Mouse (Mus musculus) C2C12 (cell line): ENCODE measurements around the gene Ppp1r36. TPM values are rescaled to one million over a fixed set of nuclear protein-coding genes. Genes with fewer than 3 reads are reported as not detected.
A peak's percentile ranks its signal among the peaks of the same experiment; 100 is the strongest.

ENCODE experiments used
- H3K27me3 ChIP-seq: one replicate; pipeline ENCODE4 v1.6.1; 2011; ENCODE audit not compliant: control insufficient read depth, insufficient read depth, insufficient read length
- H3K36me3 ChIP-seq: one replicate; pipeline ENCODE4 v1.6.1; 2011; ENCODE audit not compliant: control insufficient read depth, insufficient read depth
- H3K4me3 ChIP-seq: one replicate; pipeline ENCODE4 v1.5.1; 2011; ENCODE audit warnings: mild to moderate bottlenecking, control low read depth; ENCODE audit not compliant: poor library complexity, insufficient read depth, severe bottlenecking
- H3K79me2 ChIP-seq: one replicate; pipeline ENCODE4 v1.6.1; 2011; ENCODE audit not compliant: control insufficient read depth, insufficient read depth
- H3K79me3 ChIP-seq: one replicate; pipeline ENCODE4 v1.6.1; 2011; ENCODE audit warnings: low read depth, control low read depth
- H3ac ChIP-seq: one replicate; pipeline ENCODE3; 2011; ENCODE audit warnings: low read depth; ENCODE audit not compliant: control insufficient read depth, insufficient read length
- CEBPB ChIP-seq: IDR thresholded peaks from one replicate; pipeline ENCODE4 v1.6.1; 2011; ENCODE audit warnings: low read depth, mild to moderate bottlenecking, control low read depth, moderate library complexity
- CTCF ChIP-seq: IDR thresholded peaks from one replicate; pipeline ENCODE4 v1.5.1; 2011; ENCODE audit not compliant: control insufficient read depth, insufficient read depth, insufficient read length
- FOSL1 ChIP-seq: IDR thresholded peaks from one replicate; pipeline ENCODE4 v1.8.0; 2011; ENCODE audit warnings: mild to moderate bottlenecking, low read length; ENCODE audit not compliant: poor library complexity, insufficient read depth, severe bottlenecking
- MAX ChIP-seq: IDR thresholded peaks from one replicate; pipeline ENCODE4 v1.6.1; 2011; ENCODE audit warnings: mild to moderate bottlenecking, control low read depth
- MYOD1 ChIP-seq: IDR thresholded peaks from one replicate; pipeline ENCODE4 v1.6.1; 2011; ENCODE audit warnings: low read depth; ENCODE audit not compliant: control insufficient read depth, insufficient read length
- MYOG ChIP-seq: IDR thresholded peaks from one replicate; pipeline ENCODE4 v1.6.1; 2011; ENCODE audit not compliant: control insufficient read depth, insufficient read length; ENCODE audit errors: extremely low read depth
- USF1 ChIP-seq: IDR thresholded peaks from one replicate; pipeline ENCODE4 v1.6.1; 2011; ENCODE audit warnings: low read depth, mild to moderate bottlenecking, control low read depth, moderate library complexity
- polyA plus RNA-seq: library from polyadenylated mRNA; unstranded; fragments of >200 nt; fragmentation: generic; extraction: Trizol; gene quantifications from one replicate; pipeline ENCODE4 v1.2.1, GENCODE M21; 2012; ENCODE audit warnings: missing spikeins

Gene Ppp1r36
- polyA plus RNA-seq, 1 experiment = not detected

DNA sequence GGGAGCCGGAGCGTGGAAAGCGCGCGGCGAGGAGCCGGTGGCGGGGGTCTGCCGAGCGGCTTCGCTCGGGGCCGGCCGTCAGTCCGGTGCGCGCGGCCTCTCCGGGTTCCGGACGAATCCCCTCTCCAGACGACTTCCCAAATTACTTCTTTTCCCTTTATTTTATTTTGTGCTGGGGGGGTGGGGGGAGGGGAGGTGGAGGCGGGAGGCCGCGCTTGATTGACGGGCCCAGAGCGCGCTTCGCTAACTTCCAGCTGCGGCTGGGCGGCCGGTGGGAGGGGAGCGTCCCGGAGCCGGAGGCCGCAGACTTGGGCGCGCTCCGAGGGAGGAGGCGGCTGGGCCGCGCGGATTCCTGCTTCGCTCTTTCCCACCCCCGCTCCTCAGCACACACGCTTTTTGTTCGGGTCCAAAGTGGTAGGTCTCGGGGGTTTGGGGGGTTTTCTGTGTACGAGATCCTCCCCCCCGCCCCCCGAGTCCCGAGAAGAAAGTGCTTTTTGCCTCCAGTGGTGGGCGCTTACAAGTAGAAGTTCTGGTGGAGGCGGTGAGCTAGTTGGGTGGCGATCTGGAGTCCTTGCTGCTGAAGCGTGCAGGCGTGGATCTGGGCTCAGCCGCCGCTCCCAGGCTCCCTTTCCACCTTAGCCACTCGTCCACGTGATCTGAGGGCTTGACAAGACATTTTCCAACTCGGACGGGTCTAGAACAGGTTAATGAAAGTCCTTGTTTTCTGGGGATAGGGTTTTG, 46.3 kb upstream of the Ppp1r36 start:
- Histone ChIP-seq H3ac (peak overlapping the region; percentile 89), H3K36me3 (peaks cover 7% of the 10 kb centered on the region), H3K79me2 (peaks cover 86% of the 10 kb centered on the region), H3K27me3 (no peaks in the 10 kb centered on the region), H3K4me3 (peak overlapping the region; percentile 89), H3K79me3 (peaks cover 63% of the 10 kb centered on the region)
- peak; percentile 33 for TF ChIP-seq MAX
- no peak for TF ChIP-seq CTCF
- TF ChIP-seq USF1 = peak; percentile 79

DNA sequence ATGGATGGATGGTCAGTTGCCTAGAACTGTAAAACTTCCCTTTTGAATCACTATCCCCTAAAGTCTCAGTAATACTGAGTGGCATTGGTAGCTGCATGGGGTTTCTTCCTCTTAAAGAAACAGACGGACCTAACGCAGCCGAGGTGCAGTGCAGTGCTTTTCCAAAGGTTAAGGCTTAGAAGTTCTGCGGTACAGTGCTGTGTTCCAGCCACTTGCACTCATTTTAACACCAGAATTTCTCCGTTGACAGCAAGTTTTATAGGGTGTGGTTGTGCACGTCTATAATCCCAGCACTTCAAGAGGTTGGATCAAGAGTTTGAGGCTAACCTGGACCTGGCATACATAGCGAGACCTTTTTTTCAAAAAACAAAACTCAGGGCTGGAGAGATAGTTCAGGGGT, 45.3 kb upstream of the Ppp1r36 start:
- Histone ChIP-seq H3ac (peak overlapping the region; percentile 1), H3K36me3 (peaks cover 7% of the 10 kb centered on the region), H3K79me2 (peaks cover 86% of the 10 kb centered on the region), H3K27me3 (no peaks in the 10 kb centered on the region), H3K4me3 (peak overlapping the region; percentile 89), H3K79me3 (peaks cover 70% of the 10 kb centered on the region)
- no peak for TF ChIP-seq MYOG
- TF ChIP-seq FOSL1 = no peak
- TF ChIP-seq MYOD1 = no peak
- no peak for TF ChIP-seq USF1
- no peak for TF ChIP-seq CTCF
- TF ChIP-seq MAX = no peak
- no peak for TF ChIP-seq CEBPB

DNA sequence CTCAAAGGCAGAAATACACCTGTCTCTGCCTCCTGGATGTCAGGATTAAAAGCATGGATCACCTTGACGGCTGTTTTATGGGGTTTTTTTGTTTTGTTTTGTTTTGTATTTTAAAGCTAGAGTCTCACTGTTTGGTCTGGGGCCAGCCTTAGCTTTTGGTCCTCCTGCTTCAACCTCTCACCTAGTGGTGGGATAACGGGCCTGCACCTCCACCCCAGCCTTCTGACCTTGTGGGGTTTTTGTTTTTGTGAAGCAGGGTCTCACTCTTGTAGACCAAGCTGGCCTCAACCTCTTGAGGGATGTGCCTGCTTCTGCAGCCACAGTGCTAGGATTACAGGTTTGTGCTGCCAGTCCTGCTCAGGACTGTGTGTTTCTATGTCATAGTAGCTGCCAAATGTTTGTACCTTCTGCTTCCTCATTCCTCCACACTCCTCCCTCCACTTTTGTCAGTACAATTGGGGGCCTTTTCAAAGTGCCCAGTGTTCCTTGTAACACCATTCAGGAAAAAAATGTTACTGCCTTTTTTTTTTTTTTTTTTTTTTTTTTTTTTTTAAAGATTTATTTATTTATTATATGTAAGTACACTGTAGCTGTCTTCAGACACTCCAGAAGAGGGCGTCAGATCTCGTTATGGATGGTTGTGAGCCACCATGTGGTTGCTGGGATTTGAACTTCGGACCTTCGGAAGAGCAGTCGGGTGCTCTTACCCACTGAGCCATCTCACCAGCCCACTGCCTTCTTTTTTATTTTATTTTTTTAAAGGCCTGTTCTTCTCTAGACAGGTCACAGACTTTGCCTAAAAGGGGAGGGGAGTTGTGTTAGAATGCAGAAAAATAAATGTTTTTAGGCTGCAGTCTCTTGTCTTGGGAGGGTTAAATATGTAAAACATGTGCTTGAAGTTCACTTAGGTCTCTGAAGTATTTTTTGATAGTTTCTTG, 44.2 kb upstream of the Ppp1r36 start:
- H3K4me3 ChIP-seq = no peak overlapping the region
- H3K27me3 ChIP-seq = no peaks in the 10 kb centered on the region
- peaks cover 76% of the 10 kb centered on the region for H3K79me3 ChIP-seq
- H3K79me2 ChIP-seq = peaks cover 86% of the 10 kb centered on the region
- H3K36me3 ChIP-seq = peaks cover 7% of the 10 kb centered on the region
- no peak for TF ChIP-seq FOSL1
- no peak for TF ChIP-seq MYOD1
- TF ChIP-seq CTCF = no peak
- TF ChIP-seq USF1 = no peak
- no peak for TF ChIP-seq MAX
- no peak for TF ChIP-seq MYOG
- no peak for TF ChIP-seq CEBPB
- no peak overlapping the region for H3ac ChIP-seq

DNA sequence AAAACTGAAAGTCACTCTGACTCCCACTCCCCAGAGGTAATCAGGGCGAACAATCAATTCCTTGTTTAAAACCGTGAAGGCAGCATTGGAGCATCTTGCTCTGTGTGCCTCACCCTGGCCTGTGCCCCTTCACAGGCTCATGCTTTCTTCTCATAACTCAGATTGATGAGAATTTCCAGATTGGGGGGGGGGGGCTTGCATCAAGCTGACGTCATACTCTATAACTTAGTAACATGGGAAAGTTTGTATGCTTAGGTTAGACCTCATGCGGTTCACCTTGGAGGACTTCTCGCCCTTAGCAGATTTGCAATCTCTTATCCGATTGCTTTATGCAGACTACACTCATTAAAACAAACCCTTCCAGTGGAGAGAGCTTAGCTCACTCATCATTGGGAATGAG, 43.3 kb upstream of the Ppp1r36 start:
- TF ChIP-seq MYOD1 (no peak), USF1 (no peak), MYOG (no peak), CEBPB (no peak), FOSL1 (no peak), CTCF (no peak), MAX (no peak)

DNA sequence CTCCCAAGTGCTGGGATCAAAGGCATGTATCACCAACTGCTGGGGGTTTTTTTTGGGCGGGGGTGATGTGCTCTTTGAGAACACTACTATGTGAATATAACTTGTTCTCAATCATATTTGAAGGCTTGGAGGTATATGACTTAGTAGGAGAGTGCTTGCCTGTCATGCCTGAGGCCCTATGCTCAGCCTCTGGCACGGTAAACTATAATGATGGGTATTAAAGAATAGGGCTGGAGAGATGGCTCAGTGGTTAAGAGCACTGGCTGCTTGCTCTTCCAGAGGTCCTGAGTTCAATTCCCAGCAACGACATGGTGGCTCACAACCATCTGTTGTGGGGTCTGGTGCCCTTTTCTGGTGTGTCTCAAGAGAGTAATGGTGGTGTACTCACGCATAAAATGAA, 42.4 kb upstream of the Ppp1r36 start:
- TF ChIP-seq CTCF (no peak), MYOG (no peak), MYOD1 (no peak), MAX (no peak), FOSL1 (no peak), CEBPB (no peak)
- Histone ChIP-seq H3K36me3 (peaks cover 15% of the 10 kb centered on the region), H3ac (no peak overlapping the region)

More for the DNA sequence above, 43.3 kb upstream of the Ppp1r36 start:
- Histone ChIP-seq H3K27me3 (no peaks in the 10 kb centered on the region), H3K4me3 (no peak overlapping the region), H3K36me3 (peaks cover 14% of the 10 kb centered on the region), H3K79me3 (peaks cover 79% of the 10 kb centered on the region), H3ac (no peak overlapping the region), H3K79me2 (peaks cover 86% of the 10 kb centered on the region)

More for the DNA sequence above, 42.4 kb upstream of the Ppp1r36 start:
- Histone ChIP-seq H3K27me3 (no peaks in the 10 kb centered on the region), H3K4me3 (no peak overlapping the region), H3K79me3 (peaks cover 88% of the 10 kb centered on the region), H3K79me2 (peaks cover 94% of the 10 kb centered on the region)
